Mouse (Mus musculus): ENCODE measurements around the gene Pacsin1.

The Pacsin1 gene

DNA sequence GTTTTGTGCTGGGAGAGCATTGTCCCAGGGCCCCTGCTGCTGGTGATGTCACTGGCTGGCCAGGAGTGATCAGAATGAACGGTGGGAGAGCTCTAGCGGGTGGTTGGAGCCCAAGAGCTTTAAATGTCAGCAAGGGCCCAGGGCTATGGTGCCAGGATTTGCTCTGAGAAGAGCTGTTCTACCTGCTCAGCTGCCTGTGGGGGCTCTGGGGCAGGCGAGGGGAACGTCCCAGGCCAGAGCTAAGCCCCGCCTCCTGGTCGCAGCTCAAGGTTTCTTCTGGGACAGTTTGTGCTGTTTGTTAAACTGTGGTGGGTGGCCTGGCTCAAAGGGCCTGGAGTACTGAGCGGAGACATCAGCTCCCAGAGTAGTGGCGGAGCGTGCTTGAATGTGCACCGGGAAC is 70.1 kb downstream of the Pacsin1 start:
- DNase-seq (ENCODE audit: extremely low spot score): no peak

DNA sequence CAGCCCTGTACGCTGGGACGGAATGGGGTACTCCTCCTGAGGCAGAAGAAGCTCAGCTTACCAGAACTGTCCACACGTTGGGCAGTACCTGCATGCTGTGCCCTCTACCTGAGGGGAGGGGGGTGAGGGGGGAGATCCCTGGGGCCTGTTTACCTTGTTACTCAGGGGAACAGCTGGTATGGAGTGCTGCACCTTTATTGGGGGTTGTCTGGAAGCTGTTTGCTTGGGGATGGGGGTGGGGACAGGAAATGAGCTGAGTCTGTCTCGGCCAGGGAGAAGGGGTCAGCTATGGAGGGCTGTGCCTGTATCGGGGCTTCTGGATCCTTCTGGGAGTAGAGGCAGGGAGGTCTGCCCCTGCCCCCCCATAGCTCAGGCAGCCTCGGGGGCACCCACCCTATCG is 71.2 kb downstream of the Pacsin1 start:
- no peak for DNase-seq (ENCODE audit: extremely low spot score)

DNA sequence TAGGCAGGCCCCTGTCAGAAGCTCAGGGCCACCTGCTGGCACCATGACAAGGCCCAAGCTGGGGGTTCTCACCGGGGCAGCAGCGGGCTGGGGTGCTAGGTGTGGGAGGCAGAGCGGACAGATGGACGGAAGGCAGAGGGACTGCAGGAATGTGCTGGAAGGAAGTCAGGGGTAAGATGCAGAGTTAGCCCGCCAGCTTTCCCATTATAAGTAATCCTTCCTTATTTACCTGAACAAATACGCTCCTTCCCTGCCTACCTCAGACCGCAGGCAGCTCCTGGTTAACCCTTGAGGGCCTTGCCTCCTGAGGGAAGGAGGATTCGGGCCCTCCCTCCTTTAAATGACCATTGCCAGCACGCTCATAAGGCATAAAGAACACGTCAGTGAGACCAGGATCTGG is 73.5 kb downstream of the Pacsin1 start, which contains the start of gene Spdef:
TSS of gene Spdef (minus strand) at position 186 of the 400 bp plus-strand sequence.
- no peak for DNase-seq (ENCODE audit: extremely low spot score)

- no peak for DNase-seq (ENCODE audit: extremely low spot score)
Observed at GRCm38 (mm10) chr17:27732152-27732551, 76.8 kb downstream of the Pacsin1 start.

DNA sequence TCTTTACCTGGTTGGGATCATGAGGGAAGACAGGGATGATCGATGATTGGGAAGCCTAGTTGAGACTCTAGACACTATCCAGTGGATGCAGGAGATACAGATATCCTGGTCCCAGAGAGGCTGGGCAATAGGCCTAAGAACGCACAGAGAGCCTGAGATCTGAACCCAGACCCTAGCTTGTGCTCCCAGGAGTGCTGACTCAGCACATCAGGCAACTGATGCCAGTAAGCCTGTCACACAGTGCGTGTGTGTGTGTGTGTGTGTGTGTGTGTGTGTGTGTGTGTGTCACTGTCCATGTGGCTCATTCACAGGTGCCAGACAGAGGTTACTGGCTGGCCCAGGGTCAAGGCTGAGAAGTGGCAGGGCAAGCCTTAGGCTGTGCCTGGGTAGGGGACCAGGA is 77.4 kb downstream of the Pacsin1 start:
- no peak for DNase-seq (ENCODE audit: extremely low spot score)

- DNase-seq (ENCODE audit: extremely low spot score): no peak
Observed at GRCm38 (mm10) chr17:27734344-27735073, 79.2 kb downstream of the Pacsin1 start.

GRCm38 (mm10) chr17:27740961-27741360 is 85.7 kb downstream of the Pacsin1 start:
- DNase-seq (ENCODE audit: extremely low spot score): no peak

DNA sequence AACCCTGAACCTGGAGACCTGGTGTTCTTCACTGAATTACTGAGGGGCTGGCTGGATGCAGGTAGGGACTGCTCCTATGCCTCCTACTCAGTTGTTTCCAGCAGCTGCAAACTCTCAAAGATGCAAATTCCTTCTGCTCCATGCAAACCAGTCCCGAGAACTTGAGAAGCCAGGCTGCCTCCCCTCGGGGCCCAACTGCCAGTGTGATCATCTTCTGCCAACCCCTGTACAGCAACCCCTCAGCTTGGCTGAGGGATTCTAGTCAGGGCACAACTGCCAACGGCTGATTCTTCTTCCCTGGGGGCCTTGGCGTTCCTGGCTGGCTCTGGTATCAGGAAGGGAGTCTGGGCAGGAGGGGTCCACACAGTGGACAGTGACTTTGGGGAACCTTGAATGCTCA is 91.1 kb downstream of the Pacsin1 start:
- DNase-seq (ENCODE audit: extremely low spot score): no peak

DNA sequence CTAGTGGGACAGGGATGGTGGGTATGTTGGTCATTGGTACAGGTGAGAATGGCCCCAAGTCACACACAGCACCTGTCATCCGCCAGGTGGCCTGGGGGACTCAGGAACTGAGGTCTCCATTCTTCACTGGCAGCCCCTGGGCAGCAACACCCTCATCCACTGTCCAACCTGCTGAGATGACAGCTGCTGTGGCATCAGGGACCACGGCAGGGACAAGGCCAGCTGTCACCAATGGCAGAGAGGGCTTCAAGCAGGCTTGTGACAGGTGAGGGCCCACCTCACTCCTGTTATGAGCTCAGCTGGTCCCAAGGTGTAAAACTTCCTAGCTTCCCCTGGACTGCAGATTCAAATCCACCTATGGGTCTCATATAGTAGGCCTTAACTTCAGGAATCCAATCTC is 92.8 kb downstream of the Pacsin1 start:
- DNase-seq (ENCODE audit: extremely low spot score): no peak

GRCm38 (mm10) chr17:27750451-27750942 is 95.2 kb downstream of the Pacsin1 start:
- DNase-seq (ENCODE audit: extremely low spot score): no peak

GRCm38 (mm10) chr17:27751314-27752202 is 96.2 kb downstream of the Pacsin1 start:
- no peak for DNase-seq (ENCODE audit: extremely low spot score)

DNA sequence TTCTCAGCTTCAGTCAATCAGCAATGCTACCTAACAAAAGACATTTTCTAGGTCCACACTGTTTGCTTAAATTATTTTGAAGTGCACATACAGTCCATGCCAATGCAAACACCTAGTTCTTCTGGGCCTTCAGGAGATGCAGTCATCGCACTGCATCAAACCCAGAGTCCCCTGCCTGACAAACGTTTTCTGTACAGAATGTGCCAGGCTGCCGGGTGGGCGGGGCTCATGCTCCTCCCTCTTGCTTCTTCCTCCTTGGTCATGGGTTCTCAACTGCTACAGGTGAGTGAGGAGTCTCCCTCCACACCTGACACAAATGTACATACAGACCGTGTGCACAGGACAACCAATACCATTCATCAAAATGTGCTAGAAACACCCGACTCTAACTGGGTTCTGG is 104.9 kb downstream of the Pacsin1 start:
- no peak for DNase-seq (ENCODE audit: extremely low spot score)

All from embryo, embryonic 9.5 days (tissue).